Mouse (Mus musculus): ENCODE data around the gene Dnm2. TPM values are rescaled to one million over a fixed set of nuclear protein-coding genes. Genes with fewer than 3 reads are reported as not detected.

Gene Dnm2
- 100 to 1,000 TPM; 100 to 114 TPM for polyA plus RNA-seq (2017; shearing (Covaris generic))

DNA sequence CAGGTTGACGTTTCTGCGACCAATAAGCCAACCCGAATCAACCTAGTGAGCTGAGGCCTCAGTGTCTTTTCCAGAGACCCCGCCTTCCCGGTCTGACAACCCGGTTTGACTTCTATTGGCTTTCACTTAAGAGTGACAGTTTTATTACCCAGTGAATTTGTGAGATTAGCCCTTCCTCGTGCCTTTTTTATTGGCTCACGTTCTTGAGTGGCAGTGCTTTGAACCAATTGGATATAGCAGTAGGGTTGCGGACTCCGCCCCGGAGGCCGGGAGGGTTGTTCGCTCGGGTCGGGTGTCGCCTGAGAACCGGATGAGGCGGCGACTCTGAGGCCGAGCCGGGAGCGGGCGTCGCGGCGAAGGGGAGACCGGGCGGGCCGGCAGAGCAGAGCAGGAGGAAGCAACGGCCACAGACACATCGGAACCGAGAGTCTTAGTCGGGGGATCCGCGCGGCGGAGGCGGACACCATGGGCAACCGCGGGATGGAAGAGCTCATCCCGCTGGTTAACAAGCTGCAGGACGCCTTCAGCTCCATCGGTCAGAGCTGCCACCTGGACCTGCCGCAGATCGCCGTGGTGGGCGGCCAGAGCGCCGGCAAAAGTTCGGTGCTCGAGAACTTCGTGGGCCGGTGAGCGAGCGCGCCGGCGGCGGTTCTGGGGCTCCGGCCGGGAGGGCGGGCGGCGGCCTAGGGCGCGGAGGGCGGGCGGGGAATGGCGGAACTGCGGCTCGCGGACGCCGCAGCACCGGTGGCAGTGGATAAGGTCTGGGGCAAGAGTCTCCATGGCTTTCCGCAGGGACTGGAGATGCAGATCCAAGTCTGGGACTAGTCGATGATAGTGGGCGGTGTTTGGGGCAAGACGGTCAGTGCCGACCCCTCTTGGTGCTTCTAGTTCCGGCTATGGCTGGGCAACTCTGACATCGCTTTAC is at the start of gene Dnm2:
Dnm2 (plus strand) TSS at position 278 of the 925 bp plus-strand sequence.
- ATAC-seq = peak; percentile 98

DNA sequence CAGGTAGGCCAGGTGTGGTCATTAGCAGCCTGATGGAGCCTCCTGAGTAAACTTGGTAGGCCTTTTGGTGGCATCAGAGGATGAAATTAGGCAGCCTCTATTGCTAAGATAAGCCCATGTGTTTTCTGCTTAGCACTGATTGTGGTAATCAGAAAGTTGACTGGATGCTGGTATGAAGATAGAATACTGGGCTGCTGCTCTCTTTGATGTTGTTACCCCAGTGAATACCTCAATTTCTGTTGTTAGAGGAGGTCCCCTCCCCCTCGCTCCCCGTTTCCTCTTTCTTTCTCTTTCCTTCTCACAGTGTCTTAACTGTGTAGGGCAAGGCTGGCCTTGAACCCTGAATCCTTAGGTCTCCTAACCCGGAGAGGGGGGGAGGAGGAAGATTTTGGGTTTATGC is 45.5 kb upstream of the Dnm2 start:
- ATAC-seq = peak; percentile 32

DNA sequence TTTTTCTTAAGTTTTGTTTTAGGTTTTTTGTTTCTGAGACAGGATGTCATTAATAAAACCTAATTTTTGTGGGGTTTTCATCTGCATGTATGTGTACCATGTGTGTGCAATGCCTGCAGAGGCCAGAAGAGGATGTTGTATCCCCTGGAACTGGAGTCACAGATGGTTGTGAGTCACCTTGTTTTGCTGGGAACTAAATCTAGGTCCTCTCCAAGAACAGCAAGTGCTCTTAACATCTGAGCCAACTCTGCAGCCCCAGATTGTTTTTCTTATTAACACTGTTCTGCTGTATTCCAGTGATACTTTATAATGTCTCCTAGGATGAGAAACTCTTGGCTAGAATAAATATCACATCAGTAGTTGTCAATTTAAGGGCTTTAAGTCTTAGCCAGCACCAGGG is 43.8 kb upstream of the Dnm2 start:
- no peak for ATAC-seq

DNA sequence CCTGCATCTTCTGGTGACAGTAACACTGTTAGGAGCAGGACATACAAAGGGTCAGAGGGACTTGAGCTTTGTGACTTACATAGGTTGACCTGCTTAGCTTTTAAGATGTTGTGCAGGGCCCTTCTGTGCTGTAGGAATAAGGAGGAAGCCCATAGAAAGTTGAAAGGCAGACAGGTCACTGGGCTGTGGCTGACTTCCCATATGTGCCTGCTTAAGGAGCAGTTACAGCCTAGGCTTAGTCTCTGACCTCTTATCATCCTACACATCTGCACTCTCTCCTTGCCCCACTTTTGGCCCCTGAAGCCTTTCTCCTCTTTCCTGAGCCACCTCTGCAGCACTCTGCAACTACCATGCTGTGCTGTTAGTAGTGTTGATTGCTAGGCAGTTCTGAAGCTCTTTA is 40.7 kb upstream of the Dnm2 start:
- no peak for ATAC-seq

DNA sequence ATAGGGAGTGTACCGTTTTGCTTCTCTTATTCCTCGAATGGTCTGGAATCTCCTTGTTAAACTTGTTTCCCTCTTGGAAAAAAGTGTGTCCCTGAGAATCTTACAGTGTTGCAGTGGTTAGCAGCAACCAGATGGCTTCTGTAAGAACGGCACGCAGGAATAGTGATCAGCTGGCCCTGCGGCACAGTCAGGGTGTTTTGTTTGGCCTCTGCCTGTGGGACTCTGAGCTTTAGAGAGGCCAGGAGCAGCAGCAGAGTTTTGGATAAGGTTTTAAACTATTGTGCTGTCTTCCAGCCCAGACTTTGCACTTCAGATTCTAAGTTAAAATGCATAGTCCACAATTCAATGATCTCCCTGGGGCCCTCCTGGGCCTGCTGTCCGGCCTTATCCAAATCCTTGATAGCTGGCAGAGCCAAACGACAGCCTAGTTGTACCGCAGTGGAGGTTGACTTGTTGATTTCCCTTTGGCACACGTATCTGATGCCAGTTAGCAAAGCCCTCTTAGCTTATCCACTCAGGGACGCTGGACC is 32.0 kb upstream of the Dnm2 start:
- ATAC-seq = no peak

DNA sequence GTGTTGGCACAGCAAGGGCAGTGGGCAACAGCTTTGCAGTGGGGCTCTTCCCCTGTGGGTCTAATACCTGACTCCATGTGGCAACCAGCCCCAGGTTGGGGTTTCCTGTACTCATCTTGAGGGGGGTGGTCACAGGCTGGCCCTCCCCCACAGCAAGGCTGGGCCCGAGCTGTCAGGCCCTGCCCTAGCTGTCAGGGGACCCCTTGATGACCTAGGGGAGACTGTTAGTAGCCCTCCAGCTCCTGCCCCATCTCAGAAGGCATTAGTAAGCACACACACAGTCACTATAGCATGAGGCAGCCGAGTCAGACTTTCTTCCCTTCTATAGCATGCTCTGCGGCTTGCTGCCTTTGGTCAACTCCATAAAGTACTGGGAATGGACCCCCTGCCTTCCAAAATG is 29.0 kb upstream of the Dnm2 start:
- ATAC-seq = no peak

DNA sequence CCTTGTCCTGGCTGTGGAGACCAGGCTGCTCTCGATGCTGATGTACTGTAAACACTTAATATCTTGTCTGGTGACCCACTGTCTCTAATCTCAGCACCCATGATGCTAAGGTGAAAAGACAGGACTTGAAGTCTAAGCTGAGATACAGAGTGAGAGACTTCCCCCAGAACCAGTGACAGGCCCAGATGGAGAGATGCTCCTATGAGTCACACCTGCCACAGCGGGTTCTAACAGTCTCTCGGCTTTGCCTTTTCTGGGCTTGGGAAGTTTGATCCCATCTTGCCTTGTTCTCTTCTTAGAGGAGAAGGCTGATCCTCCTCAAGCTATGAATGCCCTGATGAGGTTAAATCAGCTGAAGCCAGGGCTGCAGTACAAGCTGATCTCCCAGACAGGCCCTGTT is 27.5 kb upstream of the Dnm2 start:
- no peak for ATAC-seq

DNA sequence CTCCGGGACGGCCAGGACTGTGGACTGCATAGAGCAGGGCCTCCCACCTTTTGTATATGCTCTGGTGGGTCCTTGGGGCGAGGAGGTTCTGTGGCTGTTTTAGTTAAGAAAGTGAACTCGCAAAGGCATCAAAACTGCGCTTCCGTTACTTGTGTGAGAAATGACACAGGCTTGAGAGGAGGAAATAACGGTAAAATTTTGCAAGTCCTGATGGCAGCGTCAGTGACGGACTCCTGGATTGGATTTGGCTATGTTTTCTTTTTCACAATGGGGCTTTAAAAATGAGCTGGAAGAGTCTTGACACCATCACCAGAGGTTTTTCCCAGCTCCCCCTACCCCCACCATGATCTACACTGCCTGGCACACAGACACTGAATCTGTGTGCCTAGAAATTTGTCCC is 23.7 kb upstream of the Dnm2 start:
- no peak for ATAC-seq

DNA sequence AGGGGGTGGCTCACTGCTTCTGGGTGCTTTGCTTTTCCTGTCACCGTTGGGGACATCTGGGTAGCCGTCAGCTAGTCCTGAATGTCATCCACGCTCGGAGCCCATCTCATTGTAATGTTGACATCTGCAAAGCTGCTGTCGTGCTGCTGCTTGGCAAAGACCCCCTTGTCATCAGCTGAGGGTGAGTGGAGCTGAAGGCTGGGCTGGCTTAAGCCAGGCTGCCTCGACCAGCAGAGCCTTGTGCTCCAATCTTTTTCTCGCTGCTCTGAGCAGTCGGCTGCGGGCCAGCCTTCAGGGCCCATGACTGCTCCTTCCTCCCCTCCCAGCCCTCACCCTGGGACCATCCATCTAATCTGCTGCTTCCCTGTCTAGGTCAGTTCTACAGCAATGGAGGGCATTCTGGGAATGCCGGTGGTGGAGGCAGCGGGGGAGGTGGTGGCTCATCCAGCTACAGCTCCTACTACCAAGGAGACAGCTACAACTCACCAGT is 21.9 kb upstream of the Dnm2 start:
- no peak for ATAC-seq

DNA sequence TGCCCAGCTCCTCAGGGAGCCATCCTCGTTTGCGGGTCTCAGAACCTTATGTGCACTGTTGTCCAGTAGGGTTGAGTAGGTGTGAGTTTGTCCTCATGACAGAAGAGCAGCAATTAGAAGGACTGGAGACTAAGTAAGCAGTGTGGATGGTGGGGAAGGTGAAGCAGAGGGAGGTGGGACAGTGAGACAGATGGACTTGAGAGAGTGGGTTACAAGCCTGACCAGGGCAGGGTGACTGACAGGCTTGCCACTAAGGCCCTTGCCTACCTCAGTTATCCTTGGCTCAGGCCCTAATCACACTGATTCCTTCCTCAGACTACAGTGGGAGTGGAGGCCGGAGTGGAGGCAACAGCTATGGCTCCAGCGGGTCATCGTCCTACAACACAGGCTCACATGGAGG is 21.0 kb upstream of the Dnm2 start:
- no peak for ATAC-seq

DNA sequence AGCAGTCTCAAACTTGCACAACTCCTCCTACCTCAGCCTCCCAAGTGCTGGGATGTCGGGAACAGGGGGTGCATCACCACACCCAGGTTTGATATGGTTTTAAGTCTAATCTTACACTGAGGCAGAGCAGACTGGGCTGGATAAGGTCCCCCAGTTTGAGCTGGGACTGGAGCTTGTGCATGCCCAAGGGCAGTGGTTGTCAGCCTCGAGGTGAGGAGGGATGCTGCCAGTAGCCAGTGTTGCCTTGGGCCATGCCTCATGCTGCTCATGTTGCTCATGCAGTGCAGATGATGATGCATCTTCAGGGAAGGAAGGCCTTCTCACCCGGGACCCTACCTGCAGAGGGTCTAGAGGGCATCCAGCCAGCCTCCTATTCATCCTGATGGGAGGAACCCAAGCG is 19.2 kb upstream of the Dnm2 start:
- no peak for ATAC-seq

DNA sequence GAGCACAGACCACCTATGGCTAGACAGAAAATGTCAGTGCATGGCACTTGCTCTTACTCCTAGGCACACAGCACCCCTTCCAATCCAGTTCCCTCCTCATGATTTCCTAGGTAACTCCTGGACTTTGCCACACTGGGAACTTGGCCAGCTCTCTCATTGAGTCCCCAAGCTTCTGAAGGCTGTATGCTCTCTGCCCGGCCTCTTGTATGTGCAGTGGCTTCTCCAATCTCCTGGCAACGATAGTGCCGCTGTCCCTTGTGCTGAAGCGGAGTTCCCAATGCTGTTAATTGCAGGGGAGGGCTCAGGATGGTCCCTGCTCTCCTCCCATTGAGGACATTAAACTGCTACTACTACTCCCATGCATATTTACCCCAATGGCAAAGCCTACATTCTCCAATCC is 16.8 kb upstream of the Dnm2 start:
- ATAC-seq = no peak

DNA sequence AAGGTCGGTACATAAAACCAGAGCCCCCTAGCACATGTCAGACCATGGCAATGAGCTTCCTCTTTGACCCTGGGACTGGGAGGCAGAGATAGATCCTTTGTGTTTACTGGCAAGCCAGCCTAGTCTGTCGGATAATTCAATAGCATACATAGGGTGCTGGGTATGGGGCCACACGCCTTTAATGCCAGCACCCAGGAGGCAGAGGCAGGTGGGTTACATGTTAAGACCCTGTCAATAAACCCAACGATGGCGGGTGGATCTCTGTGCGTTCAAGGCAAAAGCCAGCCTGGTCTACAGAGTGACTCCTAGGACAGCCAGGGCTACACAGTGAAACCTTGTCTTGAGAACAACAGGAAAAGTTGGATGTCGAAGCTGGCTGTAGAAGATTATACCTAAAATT is 16.1 kb upstream of the Dnm2 start:
- ATAC-seq = no peak

DNA sequence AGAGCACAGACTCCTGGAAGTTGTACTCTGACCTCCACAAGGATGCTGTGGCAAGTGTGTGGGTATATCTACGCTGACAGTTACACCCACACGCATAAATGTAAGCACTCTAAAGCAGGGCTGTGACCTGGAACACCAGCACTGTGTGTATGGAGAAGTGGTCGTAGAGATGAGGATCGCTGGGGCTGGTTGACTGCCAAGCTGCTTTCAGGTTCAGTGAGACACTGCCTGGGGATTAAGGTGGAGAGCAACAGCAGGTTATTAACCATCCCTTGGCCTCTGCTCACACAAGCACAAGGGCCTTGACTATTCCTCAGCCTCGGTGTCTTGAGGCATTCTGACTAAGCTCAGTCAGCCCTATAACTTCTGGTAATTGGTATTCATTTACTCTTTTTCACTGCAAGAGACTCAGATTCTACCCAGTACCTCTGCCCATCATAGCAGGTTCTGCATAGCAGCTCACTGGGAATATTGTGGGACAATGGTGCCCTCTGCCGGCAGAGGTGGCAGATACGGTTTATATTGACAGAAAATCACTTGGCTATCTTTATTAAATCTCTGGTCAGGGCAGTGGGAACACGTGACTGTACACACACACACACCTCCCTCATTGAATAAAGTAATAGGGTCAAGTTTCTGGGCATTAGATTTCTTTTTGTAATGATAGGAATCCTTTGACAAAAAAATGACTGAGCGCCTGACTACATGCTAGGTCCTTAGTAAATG is 15.0 kb upstream of the Dnm2 start:
- ATAC-seq = peak; percentile 53

DNA sequence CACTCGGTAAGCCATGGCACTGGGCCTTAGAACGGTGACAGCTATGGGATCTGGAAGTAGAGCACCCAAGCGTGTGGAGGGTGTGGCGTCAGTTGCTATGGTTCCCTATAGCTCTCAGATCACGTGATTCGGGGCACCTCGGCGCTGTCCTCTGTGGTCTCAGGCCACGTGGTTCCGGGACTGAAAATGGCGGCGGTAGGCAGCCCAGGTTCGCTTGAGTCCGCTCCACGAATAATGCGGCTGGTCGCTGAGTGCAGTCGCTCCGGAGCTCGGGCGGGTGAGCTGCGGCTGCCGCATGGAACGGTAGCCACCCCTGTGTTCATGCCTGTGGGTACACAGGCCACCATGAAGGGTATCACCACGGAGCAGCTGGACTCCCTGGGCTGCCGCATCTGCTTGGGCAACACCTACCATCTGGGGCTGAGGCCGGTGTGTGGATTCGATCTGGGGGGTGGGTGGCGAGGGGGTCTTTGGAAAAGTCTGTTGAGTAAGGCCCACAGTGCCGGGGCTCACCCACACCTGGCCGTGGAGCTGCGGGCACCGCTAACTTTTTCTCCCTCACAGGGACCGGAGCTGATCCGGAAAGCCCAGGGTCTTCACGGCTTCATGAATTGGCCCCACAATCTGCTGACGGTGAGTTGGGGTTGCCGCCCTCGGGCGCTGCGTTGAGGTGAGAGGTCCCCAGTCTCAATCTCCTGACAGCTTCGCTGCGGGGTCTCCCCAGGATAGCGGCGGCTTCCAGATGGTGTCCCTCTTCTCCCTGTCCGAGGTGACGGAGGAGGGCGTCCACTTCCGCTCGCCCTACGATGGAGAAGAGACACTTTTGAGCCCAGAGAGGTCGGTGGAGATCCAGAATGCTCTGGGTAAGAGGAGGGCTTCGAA is 12.8 kb upstream of the Dnm2 start, which contains the start of gene Qtrt1:
Qtrt1 (plus strand) TSS at position 169 of the 882 bp plus-strand sequence.
- ATAC-seq = peak; percentile 93

DNA sequence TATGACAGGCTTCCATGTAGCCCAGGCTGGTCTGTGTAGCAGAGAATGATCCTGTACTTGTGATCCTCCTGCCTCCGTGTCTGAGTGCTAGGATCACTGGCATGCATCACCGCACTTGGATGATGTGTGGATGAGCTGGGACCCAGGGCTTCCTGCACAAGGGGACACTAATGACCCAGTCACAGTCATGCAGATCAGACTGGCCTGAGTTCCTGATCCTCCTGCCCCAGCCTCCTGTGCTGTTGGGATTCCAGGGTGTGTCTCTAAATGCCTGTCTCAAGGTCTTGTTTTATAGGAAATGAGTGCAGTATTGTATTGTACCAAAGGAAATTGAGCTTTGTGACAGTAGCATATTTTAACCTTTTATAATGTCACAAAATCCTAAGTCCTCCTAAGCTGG is 6.8 kb upstream of the Dnm2 start:
- ATAC-seq = no peak

DNA sequence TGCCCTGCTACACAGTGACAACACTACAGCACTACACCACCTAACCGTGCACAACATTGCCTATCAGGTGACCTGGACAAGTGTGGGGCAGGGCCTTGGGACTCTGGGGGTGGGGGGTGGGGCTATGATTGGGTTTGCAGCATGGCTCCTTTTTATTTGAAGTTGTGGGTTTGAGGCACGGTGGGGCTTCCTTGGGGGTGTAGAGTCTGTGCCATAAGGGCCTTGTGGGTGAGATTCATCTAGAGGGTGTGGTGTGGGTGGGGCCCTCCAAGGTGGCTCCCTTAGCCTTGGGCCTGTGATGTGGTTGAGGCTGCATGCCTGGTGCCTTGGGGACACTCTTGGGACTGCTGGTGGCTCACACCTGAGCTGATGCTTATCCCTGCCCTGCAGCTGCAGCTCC is 5.1 kb upstream of the Dnm2 start:
- ATAC-seq = peak; percentile 33

DNA sequence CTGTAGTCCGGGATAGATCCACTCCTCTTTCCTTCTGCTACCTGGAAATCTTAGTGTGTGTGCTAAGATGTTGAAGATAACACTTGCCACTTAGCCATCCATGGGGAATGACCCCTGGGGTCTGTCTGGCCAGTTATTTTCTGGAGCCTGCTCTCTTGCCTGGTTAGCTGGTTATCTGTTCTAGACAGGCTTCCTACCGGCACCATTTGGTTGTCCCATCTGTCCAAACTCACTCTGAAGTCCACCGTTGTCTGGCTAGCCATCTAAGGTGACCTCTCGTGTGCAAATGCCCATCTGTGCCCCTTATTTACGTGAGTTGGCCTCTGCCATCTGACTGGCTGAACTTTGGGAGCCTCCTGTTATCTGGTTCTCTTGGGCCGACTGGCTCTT is 843 bp downstream of the Dnm2 start:
- ATAC-seq = no peak

DNA sequence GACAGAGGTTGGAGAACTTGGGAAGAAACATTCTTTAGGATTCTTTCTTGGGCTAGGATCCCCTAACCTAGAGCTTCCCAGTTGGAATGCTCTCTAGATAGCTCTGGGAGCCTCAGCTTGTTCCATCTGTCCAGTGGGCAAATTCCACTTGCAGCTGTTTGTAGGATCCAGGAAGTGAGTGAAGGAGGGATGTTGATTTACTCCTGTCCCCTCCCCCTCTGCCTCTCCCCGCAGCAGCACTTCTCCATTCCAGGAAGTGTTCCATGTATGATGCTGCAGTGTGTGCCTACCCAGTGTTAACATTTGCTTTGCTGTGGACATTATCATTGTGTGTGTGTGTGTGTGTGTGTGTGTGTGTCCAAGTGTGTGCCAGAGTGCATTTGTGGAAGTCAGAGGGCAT is 1.3 kb downstream of the Dnm2 start:
- ATAC-seq = no peak

DNA sequence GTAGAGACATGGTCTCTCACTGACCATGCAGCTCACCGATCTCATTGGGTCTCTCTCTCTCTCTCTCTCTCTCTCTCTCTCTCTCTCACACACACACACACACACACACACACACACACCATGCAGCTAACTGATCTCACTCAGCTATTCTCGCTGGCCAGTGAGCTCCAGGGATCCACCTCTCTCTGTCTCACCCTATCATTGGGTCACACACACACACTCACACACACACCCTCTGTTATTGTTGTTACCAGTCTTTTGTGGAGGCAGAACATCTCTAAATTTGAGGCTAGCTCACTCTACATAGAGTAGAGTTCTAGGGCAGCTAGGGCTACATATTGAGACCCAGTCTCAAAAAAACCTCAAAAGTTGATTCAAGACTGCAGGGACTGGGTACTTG is 1.8 kb downstream of the Dnm2 start:
- no peak for ATAC-seq

DNA sequence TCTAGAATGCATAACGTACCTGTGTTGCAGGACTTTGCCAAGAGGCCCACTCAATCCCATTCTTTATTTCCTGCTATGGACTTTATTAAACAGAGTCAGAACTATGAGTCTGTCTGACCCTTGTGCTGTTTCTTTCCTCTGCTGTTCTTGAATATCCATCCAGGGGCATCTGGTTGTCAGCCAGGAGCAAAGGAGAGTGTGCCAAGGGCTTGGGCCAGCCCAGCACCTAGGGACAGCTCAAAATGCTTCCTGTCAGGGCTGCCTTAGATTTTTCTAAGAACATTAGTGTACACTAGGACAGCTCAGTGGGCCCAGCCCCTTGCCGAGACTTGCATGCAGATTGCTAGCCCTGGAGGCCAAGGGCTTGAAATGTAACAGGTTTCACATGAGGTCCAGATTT is 3.1 kb downstream of the Dnm2 start:
- ATAC-seq = no peak

DNA sequence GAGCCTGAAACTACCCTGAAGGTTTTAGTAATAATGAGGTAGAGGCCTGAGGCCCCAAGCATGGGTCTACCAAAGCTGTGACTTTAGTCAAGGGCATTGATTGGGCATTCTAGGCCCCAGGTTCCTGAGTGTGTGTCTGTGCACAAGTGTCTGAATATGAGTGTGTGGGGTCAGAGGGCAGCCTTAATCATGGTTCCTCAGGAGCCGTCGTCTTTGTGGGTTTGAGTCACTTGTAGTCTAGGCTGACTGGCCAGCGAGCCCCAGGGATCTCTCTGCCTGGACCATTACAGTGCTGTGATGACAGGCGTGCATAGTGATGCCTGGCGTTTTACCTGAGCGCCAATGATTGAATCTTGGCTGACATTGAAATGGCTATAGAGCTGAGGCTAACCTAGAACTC is 3.5 kb downstream of the Dnm2 start:
- no peak for ATAC-seq

DNA sequence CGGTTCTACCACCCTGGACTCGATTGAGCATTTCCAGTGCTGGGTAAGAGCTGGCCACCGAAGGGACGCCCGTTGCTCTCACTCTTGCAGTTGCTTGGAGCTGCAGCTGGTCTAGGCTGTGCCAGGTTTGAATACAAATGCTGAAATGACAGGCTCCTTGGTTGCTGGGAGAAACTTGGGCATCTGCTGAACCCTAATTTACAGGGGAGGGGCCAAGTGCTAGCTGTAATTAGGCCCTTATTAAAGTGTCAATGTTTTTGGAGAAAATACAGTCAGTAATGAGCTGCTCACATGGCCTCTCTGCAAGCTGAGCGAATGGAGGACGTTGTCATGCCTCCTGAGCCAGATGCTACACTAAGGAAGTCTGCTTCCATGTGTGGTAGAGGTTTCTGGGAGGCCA is 6.0 kb downstream of the Dnm2 start:
- no peak for ATAC-seq
